Mouse (Mus musculus): ENCODE results near the gene AW549877. TPM values are rescaled to one million over a fixed set of nuclear protein-coding genes. Genes with fewer than 3 reads are reported as not detected.

The AW549877 gene
- total RNA-seq (2021): 10 to 100 TPM; 20.9 to 21.5 TPM

DNA sequence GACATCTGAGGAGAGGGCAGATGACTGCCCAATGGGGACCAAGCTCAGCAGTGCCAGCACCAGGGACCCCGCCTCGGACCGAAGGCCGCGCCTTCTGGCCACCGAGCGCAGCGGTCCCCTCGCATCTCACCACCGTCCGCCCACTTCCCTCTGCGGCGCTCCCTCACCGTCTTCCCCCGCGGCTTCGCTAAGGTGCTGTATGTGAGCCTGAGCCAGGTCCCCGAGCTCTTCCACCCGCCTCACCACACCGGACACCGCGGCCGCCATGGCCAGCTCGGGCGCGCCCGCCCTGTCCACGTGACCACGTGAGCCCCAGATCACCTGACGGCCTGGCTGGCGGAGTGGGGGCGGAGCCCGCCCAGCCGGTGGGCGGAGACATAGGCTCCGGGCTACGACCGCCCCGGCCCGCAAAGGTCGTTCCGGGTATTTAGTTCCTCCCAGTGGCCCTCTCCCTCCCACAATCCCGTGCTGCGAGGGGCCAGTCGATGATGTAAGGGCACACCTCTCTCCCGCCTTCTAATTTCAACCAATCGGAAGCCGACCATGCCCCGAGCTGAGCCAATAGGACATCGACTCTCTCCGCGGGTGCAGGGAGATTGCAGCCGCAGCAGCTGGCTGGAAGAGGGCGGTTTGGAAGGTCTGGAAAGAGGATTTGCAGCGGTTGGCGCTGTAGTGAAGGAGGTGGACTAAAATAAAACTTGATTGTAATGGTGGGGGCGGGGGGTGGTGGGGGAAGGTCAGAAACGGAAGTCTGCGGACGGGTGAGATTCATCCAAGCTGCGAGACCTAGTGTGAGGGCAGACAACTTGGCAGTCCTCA is at the start of gene AW549877:
AW549877 (minus strand) TSS at position 297 of the 819 bp plus-strand sequence.
- DNase-seq: peak; percentile 99

DNA sequence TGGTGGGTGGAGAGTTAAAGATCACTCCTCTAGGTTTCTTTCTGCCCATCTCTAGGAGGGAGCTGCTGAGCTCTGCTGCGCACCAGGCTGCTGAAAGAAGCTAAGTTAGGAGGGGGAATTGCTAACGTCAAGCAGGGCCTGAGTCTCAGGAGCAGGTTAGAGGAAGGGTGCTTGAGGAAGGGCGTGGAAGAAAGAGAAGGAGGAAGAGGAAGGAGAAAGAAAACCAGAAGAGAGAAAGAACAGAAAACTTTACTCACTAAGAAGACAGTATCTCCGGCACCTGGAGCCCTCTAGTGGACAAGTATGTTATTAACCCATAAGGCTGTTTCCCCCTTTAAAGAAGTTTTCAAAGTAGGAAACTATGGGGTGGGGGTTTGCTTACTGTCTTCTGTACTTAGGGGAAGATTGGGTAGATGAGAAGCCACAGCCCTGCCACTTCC is 47.5 kb upstream of the AW549877 start:
- DNase-seq: peak; percentile 31

DNA sequence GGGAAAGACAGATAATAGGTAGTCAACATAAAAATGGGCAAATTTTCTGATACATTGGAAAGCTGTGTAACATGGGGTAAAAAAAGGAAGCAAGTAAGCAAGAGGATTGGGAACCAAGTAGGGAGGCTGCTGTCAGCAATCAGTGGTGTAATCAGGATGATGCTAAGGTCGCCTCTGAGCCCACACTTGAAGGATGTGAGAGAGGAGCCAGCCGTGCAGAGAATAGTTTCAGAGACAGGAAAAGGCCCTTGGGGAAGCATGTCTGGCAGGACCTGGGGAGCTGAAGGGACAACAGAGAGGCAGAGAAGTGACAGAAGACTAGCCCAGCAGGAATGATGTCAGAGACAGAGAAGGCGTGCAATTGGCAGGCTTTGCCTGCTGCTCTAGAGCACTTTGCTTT is 46.9 kb upstream of the AW549877 start:
- no peak for DNase-seq

DNA sequence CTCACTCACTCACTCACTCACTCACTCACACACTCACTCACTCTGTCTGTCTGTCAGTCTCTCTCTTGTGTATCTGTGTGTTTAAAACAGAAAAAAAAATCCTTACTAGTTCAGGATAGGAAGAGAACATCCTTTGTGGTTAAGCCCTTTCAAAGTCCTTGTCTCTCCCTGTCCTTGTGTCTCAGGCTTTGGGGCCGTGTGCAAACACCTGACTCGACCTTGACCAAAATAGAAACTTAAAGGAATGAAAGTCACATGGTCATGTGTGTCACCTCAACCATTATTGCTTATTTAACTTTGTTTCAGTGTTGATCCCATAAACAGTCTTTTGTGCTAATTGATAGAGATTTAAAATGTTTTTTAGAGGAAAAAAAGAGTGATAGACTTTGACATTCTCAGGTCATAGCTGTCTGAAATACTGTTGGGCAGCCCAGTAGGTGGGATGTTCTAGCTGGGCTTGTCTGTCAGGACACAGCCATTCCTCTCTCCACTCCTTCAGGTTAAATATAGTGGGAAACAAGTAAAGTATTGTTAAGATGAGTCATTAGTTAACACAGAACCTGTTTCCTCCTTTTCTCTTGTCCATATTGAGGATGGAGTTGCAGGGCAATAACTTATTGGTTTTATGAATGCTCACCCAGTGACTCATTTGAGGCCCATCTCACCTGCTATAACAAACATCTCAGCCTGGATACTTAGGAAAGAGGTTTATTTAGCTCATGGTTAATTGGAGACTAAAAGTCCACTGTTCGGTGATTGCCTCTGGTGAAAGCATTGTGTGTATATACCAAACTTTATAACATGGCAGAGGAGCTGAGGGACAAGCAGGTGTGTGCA is 37.8 kb upstream of the AW549877 start:
- no peak for DNase-seq

DNA sequence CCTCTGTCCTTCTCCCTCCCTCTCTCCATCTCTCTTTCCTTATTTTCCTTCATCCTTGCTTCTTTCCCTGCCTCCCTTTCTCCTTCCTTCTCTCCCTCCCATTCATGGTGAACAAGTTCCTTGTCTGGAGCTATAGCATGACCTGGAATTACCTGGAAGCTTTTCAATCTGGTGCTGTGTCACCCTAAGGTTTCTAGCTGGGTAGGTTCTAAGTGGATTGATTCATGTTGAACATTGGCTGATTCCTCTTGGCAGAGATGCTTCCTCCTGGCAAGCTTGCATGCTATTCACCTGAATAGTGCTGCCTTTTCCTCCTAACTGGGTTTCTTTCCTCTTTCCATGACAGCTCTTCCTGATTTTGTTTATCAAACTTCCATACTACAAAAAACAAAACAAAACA is 33.4 kb upstream of the AW549877 start:
- DNase-seq: no peak

DNA sequence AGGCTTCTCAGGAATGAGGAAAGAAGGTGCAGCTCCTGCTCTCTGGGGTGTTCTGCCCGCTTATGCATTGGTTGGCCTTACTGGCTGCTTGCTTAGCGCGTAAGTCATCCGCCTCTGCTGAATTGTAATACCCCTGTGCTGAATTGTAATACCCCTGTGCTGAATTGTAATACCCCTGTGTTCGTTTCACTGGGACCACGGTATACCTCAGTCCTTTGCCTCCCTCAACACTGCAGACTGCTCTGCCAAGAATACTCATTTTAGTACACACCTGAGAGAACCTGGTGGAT is 32.8 kb upstream of the AW549877 start:
- DNase-seq: no peak

DNA sequence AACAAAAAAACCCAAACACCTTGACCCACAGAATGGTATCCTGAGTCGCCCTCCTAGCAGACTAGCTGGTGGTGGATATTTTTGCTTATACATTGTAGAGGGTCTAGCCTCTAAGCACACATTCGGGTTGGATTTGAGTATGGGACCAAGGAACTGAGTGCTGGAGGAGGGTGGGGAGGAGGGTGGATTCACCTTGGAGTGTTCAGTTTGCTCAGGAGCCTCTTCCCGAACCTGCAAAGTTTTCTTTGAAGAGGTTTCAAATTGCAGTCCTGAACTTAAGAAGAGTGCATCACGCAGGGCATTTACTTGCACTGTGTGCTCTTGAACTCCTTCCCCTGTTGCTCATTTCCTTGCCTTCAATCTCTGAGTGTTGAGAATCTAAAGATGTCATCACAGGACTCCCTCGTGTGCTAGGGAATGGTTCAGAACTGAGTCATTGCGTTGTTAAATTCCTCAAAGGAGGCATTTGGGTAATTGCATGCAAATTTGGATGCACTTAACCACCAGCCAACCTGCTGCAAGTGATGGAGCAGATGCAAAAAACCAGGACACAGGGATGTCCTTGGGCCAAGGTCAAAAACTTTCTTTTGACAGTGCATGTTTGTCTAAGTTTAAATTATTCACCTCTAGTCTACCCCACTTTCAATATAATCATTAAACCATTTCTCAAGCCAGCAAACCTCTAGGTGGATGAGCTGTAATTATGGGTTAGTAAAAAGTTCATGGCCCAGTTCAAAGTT is 32.3 kb upstream of the AW549877 start:
- no peak for DNase-seq

DNA sequence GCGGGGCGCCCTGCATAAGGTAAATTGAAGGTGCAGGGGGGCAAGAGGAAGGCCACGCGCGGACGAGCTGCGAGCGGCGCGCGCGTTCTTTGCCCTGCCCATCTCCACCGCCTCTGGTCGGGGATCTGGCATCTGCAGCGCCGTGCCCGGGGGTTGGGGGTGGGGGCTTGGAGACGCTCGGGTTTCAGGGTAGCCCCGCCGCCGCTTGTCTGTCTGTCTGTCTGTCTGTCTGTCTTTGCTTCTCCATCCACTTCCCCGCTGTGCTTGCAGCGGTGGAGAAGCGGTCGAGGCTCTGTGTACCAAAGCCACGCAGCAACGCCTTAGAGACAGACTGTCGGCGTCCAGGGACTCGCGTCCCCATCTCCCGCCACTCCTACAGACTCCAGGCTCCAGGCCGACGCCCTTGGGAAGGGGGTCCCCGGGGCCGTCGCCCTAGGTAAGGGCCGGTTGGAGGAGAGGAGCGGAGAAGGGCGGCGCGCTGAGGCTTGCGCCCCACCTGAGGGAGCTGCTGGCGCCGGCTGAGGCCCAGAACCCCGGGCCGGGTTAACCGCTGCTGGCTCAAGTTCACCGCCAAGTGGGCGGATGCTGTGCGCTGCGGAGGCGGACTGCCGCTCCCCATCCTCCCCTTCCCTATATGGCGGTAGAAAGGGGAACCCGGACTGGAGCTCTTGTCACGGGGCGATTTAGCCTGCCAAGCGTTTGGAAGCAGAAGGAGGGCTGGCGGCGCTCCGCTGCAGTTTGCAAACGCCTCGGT is 31.5 kb upstream of the AW549877 start:
- peak; percentile 88 for DNase-seq

DNA sequence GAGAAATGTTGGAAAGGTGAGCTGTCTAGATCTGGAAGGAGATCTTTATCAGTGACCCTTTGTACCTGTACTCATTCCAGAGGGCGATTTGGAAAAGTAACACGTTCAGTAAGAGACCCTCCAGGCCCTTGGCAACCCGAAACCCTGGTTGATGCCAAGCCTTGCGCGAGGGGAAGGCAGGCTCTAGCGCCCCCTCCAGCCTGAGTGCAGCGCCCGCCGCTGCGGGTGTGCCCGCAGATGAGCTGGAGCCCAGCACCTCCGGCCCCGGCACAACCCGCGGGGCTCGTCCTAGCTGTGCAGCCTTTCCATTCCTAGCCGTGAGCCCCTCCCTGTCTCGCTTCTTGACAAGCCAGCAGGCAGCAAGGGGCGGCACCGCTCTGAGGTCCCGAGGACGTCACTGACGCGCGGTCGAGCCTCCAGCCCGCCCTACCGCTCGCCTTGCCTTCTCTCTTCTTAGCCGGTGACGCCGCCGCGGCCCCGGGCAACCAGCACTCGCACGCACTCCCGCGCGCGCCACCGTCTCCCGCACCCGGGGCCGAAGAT is 30.8 kb upstream of the AW549877 start, which contains the start of gene Oxct1:
Oxct1 (plus strand) TSS at position 153 of the 543 bp plus-strand sequence.
- DNase-seq: peak; percentile 89

DNA sequence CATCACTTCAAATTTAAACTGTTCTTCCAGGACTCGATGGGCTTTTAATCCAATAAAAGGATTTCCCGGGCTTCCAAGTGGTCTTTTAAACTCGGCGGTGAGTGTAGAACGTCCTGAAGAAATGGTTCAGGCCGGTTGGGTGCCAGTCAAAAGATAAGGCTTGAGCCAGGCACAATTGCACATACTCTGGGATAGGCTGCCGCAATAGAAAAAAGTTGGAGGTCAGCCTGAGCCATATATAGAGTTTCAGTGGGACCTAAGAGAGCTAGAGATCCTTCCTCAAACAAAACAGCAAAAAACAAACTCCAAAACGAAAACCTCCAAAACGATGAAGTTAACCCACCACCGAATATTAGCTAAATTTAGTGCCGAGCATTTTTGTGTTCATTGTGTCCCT is 30.0 kb upstream of the AW549877 start:
- DNase-seq: peak; percentile 29

DNA sequence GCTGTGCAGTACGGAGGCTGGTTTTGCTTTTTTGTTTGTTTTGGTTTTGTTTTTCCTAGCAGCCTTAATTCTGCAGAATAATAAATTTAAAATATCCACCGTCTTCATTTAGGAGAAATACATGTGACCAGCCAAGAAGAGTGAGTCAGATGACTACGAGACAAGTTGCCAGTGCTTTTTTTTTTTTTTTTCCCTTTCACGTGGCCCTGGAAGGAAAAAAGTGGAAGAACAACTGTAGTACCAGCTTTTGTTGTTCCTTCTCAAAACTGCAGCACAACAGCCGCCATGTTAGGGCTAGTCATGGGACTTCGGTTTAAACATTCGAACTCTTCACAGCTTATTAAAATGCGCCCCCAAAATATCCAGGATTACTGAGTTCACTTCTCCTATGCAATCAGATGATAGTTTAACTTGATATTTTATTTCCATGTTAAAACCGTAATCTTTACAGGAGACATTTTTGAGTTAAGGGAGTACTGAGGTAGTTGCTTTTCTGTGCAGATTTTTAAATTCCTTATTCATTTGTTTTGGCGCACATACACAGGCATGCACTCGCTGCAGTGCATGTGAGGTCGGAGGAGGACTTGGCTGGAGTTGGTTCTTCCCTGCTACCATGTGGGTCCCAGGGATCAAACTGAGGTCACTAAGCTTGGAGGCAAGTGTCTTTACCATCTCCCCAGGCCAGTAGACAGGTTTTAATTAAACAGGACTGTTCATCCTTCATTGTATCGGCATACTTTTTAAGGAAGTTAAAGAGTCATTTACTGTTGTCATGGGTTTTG is 29.4 kb upstream of the AW549877 start:
- DNase-seq: no peak

DNA sequence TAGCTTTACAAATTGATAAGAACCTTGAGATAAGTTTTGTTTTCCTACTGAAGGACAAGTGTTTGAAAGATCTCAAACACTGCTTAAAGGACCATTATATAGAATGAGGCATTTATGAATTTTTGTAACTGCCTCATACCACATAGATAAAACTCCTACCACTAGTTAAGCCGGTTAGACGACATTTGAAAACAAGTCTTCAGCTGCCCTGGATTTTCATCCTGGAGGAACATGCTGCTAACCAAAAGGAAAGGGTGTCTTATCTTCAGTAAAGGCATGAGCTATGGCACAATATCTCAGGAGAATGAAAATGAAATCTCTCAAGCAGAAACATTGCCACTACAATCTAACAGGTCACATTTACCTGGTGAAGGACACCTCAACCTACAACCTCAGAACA is 28.2 kb upstream of the AW549877 start:
- no peak for DNase-seq

DNA sequence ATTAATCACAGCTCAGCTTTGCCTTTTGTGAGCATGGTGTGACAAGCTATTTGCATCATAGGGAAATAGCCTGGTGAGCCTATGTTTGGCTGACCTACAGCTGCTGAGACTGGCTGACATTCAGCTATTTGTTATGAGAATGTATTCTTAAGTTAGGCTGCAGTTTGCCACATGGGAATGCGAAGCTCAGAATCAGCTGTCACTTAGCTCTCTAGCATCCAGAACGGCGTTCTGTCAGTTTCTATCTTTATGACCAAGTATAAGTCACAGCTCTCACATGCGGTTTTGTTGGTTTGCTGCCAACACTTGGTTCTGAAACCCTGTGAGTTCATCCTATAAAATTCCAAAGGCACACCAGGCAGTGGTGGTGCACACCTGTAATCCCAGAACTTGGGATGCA is 25.2 kb upstream of the AW549877 start:
- peak; percentile 26 for DNase-seq

DNA sequence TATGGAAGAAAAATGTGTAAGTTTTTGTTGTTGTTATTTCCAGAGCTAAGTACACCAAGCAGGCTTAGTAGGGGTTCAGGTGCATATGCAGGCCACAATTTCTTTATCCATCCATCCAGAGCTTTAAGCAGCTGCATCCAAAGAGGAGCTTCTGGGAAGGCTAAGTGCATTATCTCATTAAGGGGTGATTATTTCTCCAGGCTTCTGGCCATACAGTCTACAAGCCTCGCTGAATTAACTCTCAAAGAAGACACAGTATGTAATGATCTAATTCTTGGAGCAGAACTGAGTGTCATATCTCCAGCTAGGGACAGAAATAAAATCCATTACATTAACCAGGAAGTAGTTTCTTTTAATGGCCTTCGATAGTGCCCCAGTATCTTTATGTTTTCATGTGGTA is 18.3 kb upstream of the AW549877 start:
- DNase-seq: no peak

DNA sequence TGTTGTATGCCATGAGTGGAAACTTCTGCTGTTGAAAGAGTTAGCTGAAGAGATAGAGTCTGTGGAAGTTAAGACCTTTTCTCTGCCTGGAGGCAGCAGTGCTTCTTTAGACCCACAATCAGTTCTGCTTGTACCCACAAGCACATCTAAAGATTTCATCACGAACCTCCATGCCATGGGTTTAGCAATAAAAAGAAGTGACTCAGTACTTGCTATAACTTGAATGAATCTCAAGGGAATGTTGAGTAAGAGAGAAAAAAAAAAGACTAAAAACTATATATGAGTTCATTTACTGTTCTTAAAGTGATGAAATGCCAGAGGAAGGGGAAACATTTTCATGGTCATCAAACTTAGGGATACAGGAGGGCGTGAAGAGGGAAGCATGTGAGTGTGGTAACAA is 5.0 kb upstream of the AW549877 start:
- no peak for DNase-seq

DNA sequence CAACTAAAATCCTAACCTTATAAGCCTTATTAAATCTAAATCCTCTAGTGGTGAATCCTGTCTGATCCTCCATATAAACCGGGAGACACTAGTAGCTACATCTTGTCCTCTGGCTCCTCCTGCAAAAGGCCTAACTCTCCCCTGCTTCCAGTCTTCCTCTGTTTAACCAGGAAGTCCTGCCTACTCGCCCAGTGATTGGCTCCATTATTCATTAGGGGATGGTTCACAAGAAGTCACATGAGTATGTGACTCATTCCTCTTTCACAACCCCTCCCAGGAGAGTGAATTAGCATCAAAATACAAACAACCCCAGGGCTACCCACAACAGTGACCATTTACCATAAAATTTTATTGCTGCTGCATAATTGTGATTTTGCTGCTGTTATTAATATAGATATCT is 3.6 kb upstream of the AW549877 start:
- DNase-seq: no peak

DNA sequence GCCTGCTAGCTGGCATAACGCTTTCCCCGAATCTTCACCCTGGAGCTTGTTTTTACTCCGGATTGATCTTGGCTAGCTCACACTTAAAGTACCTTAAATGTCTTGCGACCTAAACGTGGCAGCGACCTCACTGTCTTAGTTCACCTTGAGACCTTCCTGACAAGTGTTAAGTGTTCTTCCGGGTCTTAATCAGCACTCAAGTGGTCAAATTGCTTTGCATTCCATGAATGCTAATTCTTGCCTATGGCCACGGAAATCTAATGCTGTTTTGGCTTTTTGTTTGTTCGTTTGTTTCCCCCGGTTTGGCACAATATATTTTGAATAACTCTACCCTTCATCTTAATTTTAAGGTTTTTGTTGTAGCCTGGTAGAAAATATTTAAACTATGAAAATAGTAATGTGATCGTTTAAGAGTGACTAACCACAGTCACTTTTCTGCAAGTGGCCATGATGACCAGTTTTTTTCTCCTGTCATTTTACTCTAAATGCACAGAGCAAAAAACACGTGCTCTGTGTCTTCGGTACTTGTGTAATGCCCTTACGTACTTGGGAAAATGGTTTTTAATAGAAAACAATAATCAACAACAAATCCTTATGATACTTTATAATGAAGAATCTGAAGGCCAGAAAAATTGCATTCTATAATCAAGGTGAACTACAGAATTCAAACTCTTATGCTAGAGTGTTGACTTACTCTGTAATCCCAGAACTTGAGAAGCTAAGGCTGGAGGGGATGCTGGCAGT is 895 bp upstream of the AW549877 start:
- no peak for DNase-seq

DNA sequence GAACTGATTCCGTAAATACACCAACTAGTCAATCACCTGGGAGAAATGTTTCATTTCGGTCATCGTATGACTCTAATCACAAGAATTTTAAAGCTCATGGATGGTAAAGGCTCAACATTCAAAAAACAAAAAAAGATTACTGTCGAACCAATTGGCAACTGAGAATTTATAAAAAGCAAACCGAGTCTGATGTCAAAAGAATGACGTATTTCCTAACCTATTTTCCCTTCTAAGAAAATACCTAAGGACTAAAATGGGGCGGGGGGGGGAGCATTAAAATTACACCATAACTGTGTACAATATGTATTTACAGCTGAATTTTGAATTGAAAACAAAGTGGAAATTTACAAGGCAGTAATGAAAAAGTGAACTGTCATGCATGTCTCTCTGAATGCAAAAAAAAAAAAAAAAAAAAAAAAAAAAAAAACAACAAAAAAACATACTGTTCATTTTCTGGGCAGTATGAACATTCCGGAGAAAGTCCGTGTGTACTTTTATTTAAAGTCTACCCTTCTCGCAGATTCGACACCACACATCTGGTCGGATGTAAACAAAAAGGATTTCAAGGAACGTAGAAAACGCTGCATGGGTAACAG is 594 bp downstream of the AW549877 start:
- DNase-seq: no peak

DNA sequence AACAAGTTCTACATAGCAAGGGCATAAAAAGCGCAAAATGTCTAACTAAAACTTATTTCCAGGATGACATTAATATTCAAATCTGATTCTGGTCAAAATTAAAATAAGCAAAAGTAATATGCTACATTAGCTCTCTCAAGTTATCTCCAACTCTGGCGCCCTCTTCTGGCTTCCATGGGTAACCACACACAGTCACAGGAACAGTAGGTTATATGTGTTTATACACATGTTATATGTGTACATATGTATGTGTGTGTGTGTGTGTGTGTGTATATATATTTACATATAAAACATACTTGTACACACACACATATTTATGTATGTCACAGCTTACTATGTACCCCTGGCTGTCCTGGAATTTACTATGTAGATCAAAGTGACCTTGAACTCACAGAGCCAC is 7.6 kb downstream of the AW549877 start:
- peak; percentile 58 for DNase-seq

DNA sequence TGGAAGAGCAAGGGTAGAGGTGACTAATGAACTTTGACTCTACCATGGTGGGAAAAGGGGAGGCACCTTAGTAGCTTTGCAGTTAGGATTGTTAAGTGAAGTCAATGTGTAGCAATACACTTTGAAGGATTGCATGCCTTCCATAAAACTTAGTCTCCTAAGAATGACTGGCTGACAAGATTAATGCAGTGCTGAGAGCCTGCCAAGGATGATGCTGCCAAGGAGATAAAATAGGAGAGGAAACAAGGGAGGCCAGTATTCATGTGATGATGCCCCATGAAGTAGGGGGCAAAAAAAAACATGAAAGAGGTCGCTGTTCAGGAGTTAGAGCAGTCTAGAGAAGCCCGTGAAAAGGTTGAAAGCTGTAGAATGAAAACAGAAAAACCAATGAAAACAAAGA is 10.7 kb downstream of the AW549877 start:
- no peak for DNase-seq

Measured in heart, postnatal 4 days (tissue).